Comparison of ENCODE assay signal across 10 mouse cellular contexts in genomic region chr11:54844424-54844823, GRCm38 (mm10). TPM values are rescaled to one million over a fixed set of nuclear protein-coding genes. Genes with fewer than 3 reads are reported as not detected.
A peak's percentile ranks its signal among the peaks of the same experiment; 100 is the strongest.
DNase-seq lines count a peak whose midpoint lies in the region; ATAC-seq and TF ChIP-seq lines count a peak whose summit lies in the region.
"Had no signal": no experiment of that assay in that cellular context is flagged by ENCODE, and none has a peak within 500 bp of the region (broad histone marks: within the 10 kb centered on the region; RNA-seq: fewer than 3 reads in every experiment).

No protein-coding gene starts in this region.

- 0 out of 2 replicates have a peak, but pooled peaks have one; percentile 34 for ATAC-seq in lung, embryonic 16.5 days (ENCODE audit: low read depth)
- ATAC-seq in common myeloid progenitor, adult 5-6 weeks (replicated peaks; ENCODE audit: low read depth, poor library complexity, severe bottlenecking) = peak; percentile 62
- no peak for ATAC-seq in intestine, embryonic 15.5 days
- no peak for ATAC-seq in forebrain, embryonic 14.5 days
- ATAC-seq: Patski had no signal

- no peak for TF ChIP-seq POLR2A in lung, adult 2 months (IDR thresholded peaks at IDR 0.05; ENCODE audit: borderline replicate concordance, extremely low read depth, low read depth, low read length)

- no peak for TF ChIP-seq CTCF in lung, adult 2 months (IDR thresholded peaks at IDR 0.05; ENCODE audit: insufficient read depth, low read length)

- no peaks in the 10 kb centered on the region for H3K36me3 ChIP-seq in lung, embryonic 16.5 days (ENCODE audit: control insufficient read depth, insufficient read depth, low read length)
- no peaks in the 10 kb centered on the region for H3K36me3 ChIP-seq in intestine, embryonic 15.5 days
- no peaks in the 10 kb centered on the region for H3K36me3 ChIP-seq in forebrain, embryonic 14.5 days (ENCODE audit: control insufficient read depth, insufficient read depth, low read length)
- H3K36me3 ChIP-seq: embryonic facial prominence, embryonic 12.5 days had no signal

- no peak overlapping the region for H3K4me2 ChIP-seq in lung, embryonic 16.5 days (ENCODE audit: low read depth, low read length)
- no peak overlapping the region for H3K4me2 ChIP-seq in intestine, embryonic 15.5 days (replicated peaks)
- no peak overlapping the region for H3K4me2 ChIP-seq in forebrain, embryonic 14.5 days (ENCODE audit: low read length)
- H3K4me2 ChIP-seq: embryonic facial prominence, embryonic 12.5 days had no signal

- no peak overlapping the region for H3K9ac ChIP-seq in lung, embryonic 16.5 days (ENCODE audit: low read length)
- no peak overlapping the region for H3K9ac ChIP-seq in intestine, embryonic 15.5 days
- H3K9ac ChIP-seq in forebrain, embryonic 14.5 days (ENCODE audit: low read length) = no peak overlapping the region
- H3K9ac ChIP-seq: embryonic facial prominence, embryonic 12.5 days had no signal

- H3K27ac ChIP-seq in lung, embryonic 16.5 days (ENCODE audit: low read length) = no peak overlapping the region
- no peak overlapping the region for H3K27ac ChIP-seq in intestine, embryonic 15.5 days
- no peak overlapping the region for H3K27ac ChIP-seq in forebrain, embryonic 14.5 days (ENCODE audit: low read depth, low read length)
- H3K27ac ChIP-seq: embryonic facial prominence, embryonic 12.5 days had no signal

- H3K4me1 ChIP-seq in lung, embryonic 16.5 days (replicated peaks; ENCODE audit: control insufficient read depth, insufficient read depth, low read length) = peaks cover 2% of the 10 kb centered on the region; the same call in 1 of the 2 replicates
- peaks cover 3% of the 10 kb centered on the region; the same call in 1 of the 2 replicates for H3K4me1 ChIP-seq in lung, adult 2 months (ENCODE audit: control insufficient read depth, insufficient read depth, low read length)
- H3K4me1 ChIP-seq in intestine, embryonic 15.5 days (replicated peaks) = no peaks in the 10 kb centered on the region
- peaks cover 3% of the 10 kb centered on the region; the same call in 1 of the 2 replicates for H3K4me1 ChIP-seq in forebrain, embryonic 14.5 days (ENCODE audit: control insufficient read depth, insufficient read depth, low read length)
- H3K4me1 ChIP-seq: embryonic facial prominence, embryonic 12.5 days had no signal

- no peaks in the 10 kb centered on the region for H3K9me3 ChIP-seq in lung, embryonic 16.5 days (ENCODE audit: control insufficient read depth, low read length)
- H3K9me3 ChIP-seq in intestine, embryonic 15.5 days = no peaks in the 10 kb centered on the region
- H3K9me3 ChIP-seq in forebrain, embryonic 14.5 days (replicated peaks; ENCODE audit: control insufficient read depth, low read length) = no peaks in the 10 kb centered on the region
- H3K9me3 ChIP-seq: embryonic facial prominence, embryonic 12.5 days; megakaryocyte, embryonic 14.5 days had no signal

- H3K4me3 ChIP-seq in lung, embryonic 16.5 days (ENCODE audit: low read length) = no peak overlapping the region
- no peak overlapping the region for H3K4me3 ChIP-seq in lung, adult 2 months (replicated peaks; ENCODE audit: extremely low read depth, low read depth, low read length)
- no peak overlapping the region for H3K4me3 ChIP-seq in intestine, embryonic 15.5 days (replicated peaks)
- no peak overlapping the region for H3K4me3 ChIP-seq in forebrain, embryonic 14.5 days (ENCODE audit: low read depth, low read length)
- H3K4me3 ChIP-seq: embryonic facial prominence, embryonic 12.5 days; megakaryocyte, embryonic 14.5 days had no signal

- no peaks in the 10 kb centered on the region for H3K27me3 ChIP-seq in lung, embryonic 16.5 days (ENCODE audit: control insufficient read depth, insufficient read depth, low read depth, low read length)
- H3K27me3 ChIP-seq in intestine, embryonic 15.5 days (replicated peaks) = no peaks in the 10 kb centered on the region
- H3K27me3 ChIP-seq in forebrain, embryonic 14.5 days (replicated peaks; ENCODE audit: control insufficient read depth, insufficient read depth, low read length) = no peaks in the 10 kb centered on the region
- H3K27me3 ChIP-seq: embryonic facial prominence, embryonic 12.5 days; megakaryocyte, embryonic 14.5 days; Patski had no signal

- 61% methylated on average over 9 of the region's 9 CpGs for WGBS in lung, embryonic 16.5 days
- 34% methylated on average over 9 of the region's 9 CpGs for WGBS in lung, adult 2 months
- WGBS in intestine, embryonic 15.5 days = 66% methylated on average over 9 of the region's 9 CpGs
- 86% methylated on average over 9 of the region's 9 CpGs for WGBS in forebrain, embryonic 14.5 days

- no peak for DNase-seq in lung, adult 2 months
- DNase-seq in lung, postnatal 36 days = peak; percentile 51
- DNase-seq in thymus, postnatal 25 days = peak; percentile 81
- DNase-seq in forebrain, embryonic 14.5 days (ENCODE audit: low spot score) = no peak

RNA-seq across cellular contexts. Expression of gene Lyrm7, which starts 16.3 kb away (rescaled TPM):
- 5.8 and 7.7 TPM in 2 replicates for polyA plus RNA-seq in lung, embryonic 16.5 days (2015; fragmentation: Nextera tagmentation; extraction: Ambion mirVana)
- polyA plus RNA-seq in lung, adult 2 months (2012; rRNA removed) = 0.38 and 0.40 TPM in 2 replicates
- 0.63 and 16.5 TPM in 2 replicates for total RNA-seq in common myeloid progenitor, adult 5-6 weeks (2017)
- polyA plus RNA-seq in intestine, embryonic 15.5 days (2015; fragmentation: Nextera tagmentation; extraction: Ambion mirVana) = 8.9 and 9.4 TPM in 2 replicates
- polyA plus RNA-seq in forebrain, embryonic 14.5 days (2014; fragmentation: Nextera tagmentation; extraction: Ambion mirVana) = 11.4 and 13.2 TPM in 2 replicates

RNA-seq across cellular contexts. Expression of gene Hint1, which starts 21.8 kb away (rescaled TPM):
- polyA plus RNA-seq in lung, embryonic 16.5 days (2015; fragmentation: Nextera tagmentation; extraction: Ambion mirVana) = 563 and 641 TPM in 2 replicates
- 251 and 265 TPM in 2 replicates for polyA plus RNA-seq in lung, adult 2 months (2012; rRNA removed)
- 473 and 553 TPM in 2 replicates for total RNA-seq in common myeloid progenitor, adult 5-6 weeks (2017)
- polyA plus RNA-seq in intestine, embryonic 15.5 days (2015; fragmentation: Nextera tagmentation; extraction: Ambion mirVana) = 705 and 851 TPM in 2 replicates
- polyA plus RNA-seq in forebrain, embryonic 14.5 days (2014; fragmentation: Nextera tagmentation; extraction: Ambion mirVana) = 757 and 875 TPM in 2 replicates

RNA-seq across cellular contexts. Expression of gene Cdc42se2, which starts 56.9 kb away (rescaled TPM):
- polyA plus RNA-seq in lung, embryonic 16.5 days (2015; fragmentation: Nextera tagmentation; extraction: Ambion mirVana) = 64.3 and 69.7 TPM in 2 replicates
- 45.2 and 67.7 TPM in 2 replicates for polyA plus RNA-seq in lung, adult 2 months (2012; rRNA removed)
- total RNA-seq in common myeloid progenitor, adult 5-6 weeks (2017) = 62.1 and 70.1 TPM in 2 replicates
- 70.6 and 72.5 TPM in 2 replicates for polyA plus RNA-seq in intestine, embryonic 15.5 days (2015; fragmentation: Nextera tagmentation; extraction: Ambion mirVana)
- polyA plus RNA-seq in forebrain, embryonic 14.5 days (2014; fragmentation: Nextera tagmentation; extraction: Ambion mirVana) = 221 and 226 TPM in 2 replicates

RNA-seq across cellular contexts. Expression of gene Gpx3, which starts 57.8 kb away (rescaled TPM):
- 181 and 202 TPM in 2 replicates for polyA plus RNA-seq in lung, embryonic 16.5 days (2015; fragmentation: Nextera tagmentation; extraction: Ambion mirVana)
- 693 and 908 TPM in 2 replicates for polyA plus RNA-seq in lung, adult 2 months (2012; rRNA removed)
- total RNA-seq in common myeloid progenitor, adult 5-6 weeks (2017) = 0.23 and 0.29 TPM in 2 replicates
- 308 and 352 TPM in 2 replicates for polyA plus RNA-seq in intestine, embryonic 15.5 days (2015; fragmentation: Nextera tagmentation; extraction: Ambion mirVana)
- polyA plus RNA-seq in forebrain, embryonic 14.5 days (2014; fragmentation: Nextera tagmentation; extraction: Ambion mirVana) = 19.4 and 24.4 TPM in 2 replicates

Comparison
In these comparisons a context has a peak if more than half of its experiments do, and no peak if none do; other contexts are left out.
1. DNase-seq: peak in lung, postnatal 36 days (single experiment) and thymus, postnatal 25 days (single experiment); none in lung, adult 2 months (single experiment) and forebrain, embryonic 14.5 days (single experiment).
2. ATAC-seq: peak in lung, embryonic 16.5 days (single experiment) and common myeloid progenitor, adult 5-6 weeks (single experiment); none in intestine, embryonic 15.5 days (single experiment) and forebrain, embryonic 14.5 days (single experiment).